Mouse (Mus musculus) R1 (cell line): Measurements from ENCODE around the gene Lmx1a.

Source experiments
- DNase-seq: peaks from one replicate; pipeline ENCODE4 v3.0.0-alpha.2; 2018; ENCODE audit warnings: low read depth, low spot score

Gene Lmx1a

GRCm38 (mm10) chr1:167689232-167689261 lies at the start of gene Lmx1a:
Gene Lmx1a (plus strand): TSS chr1:167689237.
- no peak for DNase-seq

- peak; percentile 67 for DNase-seq
These were observed 44.0 kb upstream of the Lmx1a start for GRCm38 (mm10) chr1:167644866-167645537.

- DNase-seq: no peak
These were observed 40.4 kb upstream of the Lmx1a start for GRCm38 (mm10) chr1:167648670-167649069.

GRCm38 (mm10) chr1:167649122-167649633 lies 39.9 kb upstream of the Lmx1a start:
- DNase-seq: no peak

- DNase-seq: peak; percentile 75
These were observed 36.7 kb upstream of the Lmx1a start for GRCm38 (mm10) chr1:167652336-167652735.

- no peak for DNase-seq
These were observed 30.0 kb upstream of the Lmx1a start for GRCm38 (mm10) chr1:167659065-167659464.

- DNase-seq: peak; percentile 9
These were observed 28.4 kb upstream of the Lmx1a start for GRCm38 (mm10) chr1:167660521-167661101.

GRCm38 (mm10) chr1:167661123-167661522 lies 27.9 kb upstream of the Lmx1a start:
- DNase-seq: no peak

- no peak for DNase-seq
These were observed 25.9 kb upstream of the Lmx1a start for GRCm38 (mm10) chr1:167663136-167663535.

- DNase-seq: peak; percentile 73
These were observed 19.2 kb upstream of the Lmx1a start for GRCm38 (mm10) chr1:167669796-167670195.

GRCm38 (mm10) chr1:167672433-167672987 lies 16.5 kb upstream of the Lmx1a start:
- DNase-seq: no peak

- no peak for DNase-seq
These were observed 10.0 kb upstream of the Lmx1a start for GRCm38 (mm10) chr1:167679061-167679460.

GRCm38 (mm10) chr1:167688001-167688346 lies 1.1 kb upstream of the Lmx1a start:
- peak; percentile 38 for DNase-seq

- DNase-seq: peak; percentile 66
These were observed 448 bp upstream of the Lmx1a start for GRCm38 (mm10) chr1:167688347-167689231.

- DNase-seq: peak; percentile 59
These were observed 463 bp downstream of the Lmx1a start for GRCm38 (mm10) chr1:167689262-167690137.

GRCm38 (mm10) chr1:167690138-167690710 lies 1.2 kb downstream of the Lmx1a start:
- no peak for DNase-seq

GRCm38 (mm10) chr1:167690716-167691550 lies 1.9 kb downstream of the Lmx1a start:
- DNase-seq: no peak

- peak; percentile 32 for DNase-seq
These were observed 3.1 kb downstream of the Lmx1a start for GRCm38 (mm10) chr1:167691911-167692682.

- DNase-seq: no peak
These were observed 3.6 kb downstream of the Lmx1a start for GRCm38 (mm10) chr1:167692683-167693045.
